Mouse (Mus musculus) cortical plate, adult 2 months (tissue): ENCODE data around the gene Uevld. TPM values are rescaled to one million over a fixed set of nuclear protein-coding genes. Genes with fewer than 3 reads are reported as not detected.
"Not testable (repeated sequence)": the region's sequence is repeated elsewhere in the genome, so short reads cannot be mapped to it uniquely, and the experiment has no call there.

ENCODE experiments used
- H3K27ac ChIP-seq: fragments of 200-500 bp; 2 replicates; pipeline ENCODE4 v1.5.1; 2012; ENCODE audit warnings: low read length, control low read depth, inconsistent platforms; ENCODE audit not compliant: insufficient read depth
- H3K4me1 ChIP-seq: fragments of 200-500 bp; 2 replicates; pipeline ENCODE4 v1.6.1; 2011; ENCODE audit warnings: low read length; ENCODE audit not compliant: control insufficient read depth, insufficient read depth
- H3K4me3 ChIP-seq: fragments of 200-500 bp; 2 replicates; pipeline ENCODE4 v1.5.1; 2011; ENCODE audit warnings: mild to moderate bottlenecking, low read length, control low read depth; ENCODE audit not compliant: insufficient read depth
- CTCF ChIP-seq: fragments of 200-500 bp; IDR thresholded peaks from 2 replicates; pipeline ENCODE4 v1.5.1; 2011; ENCODE audit warnings: mild to moderate bottlenecking, control low read depth, low read length; ENCODE audit not compliant: insufficient read depth; ENCODE audit errors: extremely low read depth
- POLR2A ChIP-seq: fragments of 200-500 bp; IDR thresholded peaks from 2 replicates; pipeline ENCODE4 v1.6.1; 2011; ENCODE audit warnings: mild to moderate bottlenecking, low read length, control low read depth; ENCODE audit not compliant: insufficient read depth; ENCODE audit errors: extremely low read depth
- polyA plus RNA-seq: library from polyadenylated mRNA; depleted of rRNA; stranded (reverse); fragments of >200 nt; gene quantifications from 2 replicates; pipeline ENCODE4 v1.2.3, GENCODE M21; 2012

Uevld gene
- polyA plus RNA-seq, 1 experiment: 7.1 TPM

DNA sequence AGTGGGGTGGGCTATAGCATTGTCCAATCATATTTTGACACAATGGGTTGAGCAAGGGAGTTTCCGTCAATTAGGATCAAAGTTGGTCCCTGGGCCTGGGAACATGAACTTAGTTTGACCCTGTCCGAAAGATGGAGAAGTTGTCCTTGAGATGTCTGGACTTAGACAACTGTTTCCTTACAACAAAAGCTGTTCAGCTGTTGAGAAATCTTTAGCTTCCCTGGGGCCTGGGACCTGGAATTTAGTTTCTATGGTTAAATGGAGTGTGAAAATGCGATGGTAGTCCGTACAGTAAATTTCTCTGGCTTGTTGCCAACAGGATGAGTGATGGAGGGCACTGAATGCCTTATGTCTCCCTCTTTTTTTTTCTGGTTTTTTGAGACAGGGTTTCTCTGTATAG lies 36.3 kb downstream of the Uevld start:
- H3K4me1 ChIP-seq: peaks cover 5% of the 10 kb centered on the region; the same call in 1 of the 2 replicates
- TF ChIP-seq CTCF: no peak
- no peak for TF ChIP-seq POLR2A
- no peak overlapping the region for H3K27ac ChIP-seq
- no peak overlapping the region for H3K4me3 ChIP-seq

DNA sequence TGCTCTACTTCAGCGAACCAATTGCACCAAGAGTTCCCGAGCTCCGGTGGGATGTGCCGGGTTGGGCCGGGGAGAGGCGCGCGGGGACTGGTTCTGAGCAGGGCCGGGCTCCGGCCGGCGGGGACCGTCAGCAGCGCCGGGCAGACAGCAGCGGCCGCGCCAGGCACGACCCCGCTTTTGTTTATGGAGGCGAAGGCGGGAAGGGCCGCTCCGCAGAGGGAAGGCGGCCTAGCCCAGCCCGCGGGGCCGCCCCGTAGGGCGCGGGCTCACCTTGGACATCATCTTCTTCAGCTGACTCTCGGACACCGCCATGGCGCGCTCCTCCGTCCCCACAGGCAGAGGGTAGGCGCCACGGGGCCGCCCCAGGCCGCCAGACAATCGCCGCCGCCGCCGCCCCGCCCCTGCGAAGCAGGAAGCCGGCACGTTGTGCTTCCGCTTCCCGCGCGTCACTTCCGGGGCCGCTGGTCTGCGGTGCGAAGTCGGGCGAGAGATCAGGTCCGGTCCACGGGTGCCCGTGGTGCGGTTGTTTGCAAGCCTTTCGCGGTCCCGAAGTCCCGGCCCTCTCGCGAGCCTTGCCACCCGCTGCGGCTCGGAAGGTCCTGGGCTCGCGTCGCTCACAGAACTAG lies 38.7 kb downstream of the Uevld start, which contains the start of gene Tsg101:
Gene Tsg101 (minus strand): TSS at position 419 of the 626 bp plus-strand sequence.
- Histone ChIP-seq H3K4me3 (peak within 1 kb of the TSS; percentile 76), H3K4me1 (peaks cover 5% of the 10 kb centered on the region; the same call in 1 of the 2 replicates), H3K27ac (peak within 1 kb of the TSS; percentile 90)
- TF ChIP-seq POLR2A (peak; percentile 92), CTCF (no peak)

DNA sequence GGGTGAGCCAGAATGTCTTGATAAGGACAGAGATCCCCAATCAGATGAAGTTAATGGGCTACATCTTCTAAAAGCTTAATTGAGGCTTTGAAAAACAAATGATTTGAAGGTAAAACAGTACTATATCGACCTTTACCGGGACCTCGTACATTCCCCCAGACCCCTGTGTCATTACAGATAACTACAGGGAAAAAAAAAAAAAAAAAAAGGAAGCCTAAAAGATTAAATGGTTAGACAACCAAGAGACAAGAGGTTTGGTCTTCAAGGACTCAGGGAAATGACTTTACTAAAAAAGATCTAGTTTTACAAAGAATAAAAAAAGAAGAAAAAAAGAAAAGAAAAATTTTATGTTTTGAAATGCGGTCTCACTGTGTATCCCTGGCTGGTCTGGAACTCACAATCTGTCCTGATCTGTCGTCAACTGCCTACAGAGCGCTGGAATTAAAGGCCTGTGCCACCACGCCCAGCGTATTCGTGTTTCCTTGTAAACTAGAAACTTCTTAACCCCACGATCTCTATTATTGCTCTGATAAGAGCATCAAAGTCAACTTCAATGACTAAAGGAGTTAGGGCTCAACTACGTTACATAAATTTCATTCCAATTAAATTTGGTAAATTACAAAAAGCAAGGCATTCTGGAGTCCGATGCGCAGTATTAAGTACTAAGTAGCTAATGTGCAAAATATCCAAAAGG lies 39.5 kb downstream of the Uevld start:
- H3K27ac ChIP-seq: no peak overlapping the region
- TF ChIP-seq POLR2A (no peak), CTCF (no peak)
- H3K4me1 ChIP-seq: peaks cover 5% of the 10 kb centered on the region; the same call in 1 of the 2 replicates
- H3K4me3 ChIP-seq: peak overlapping the region; percentile 76; the same call in 1 of the 2 replicates

DNA sequence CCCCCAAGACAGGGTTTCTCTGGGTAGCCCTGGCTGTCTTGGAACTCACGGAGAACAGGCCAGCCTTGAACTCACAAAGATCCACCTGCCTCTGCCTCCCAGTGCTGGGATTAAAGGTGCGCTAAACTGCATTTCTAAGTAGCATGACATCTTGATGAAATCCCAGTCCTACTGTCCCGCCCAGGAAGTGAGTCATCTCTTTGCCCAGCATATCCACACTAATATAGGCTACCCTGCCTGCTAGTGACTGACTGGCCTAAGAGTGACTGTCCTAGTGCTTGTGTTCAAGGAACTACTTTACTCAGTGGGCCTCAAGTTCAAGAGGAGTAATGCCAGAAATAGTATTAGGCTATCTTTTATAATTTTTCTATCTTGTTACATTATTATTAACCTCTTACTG lies 42.0 kb downstream of the Uevld start:
- TF ChIP-seq POLR2A: no peak
- no peak for TF ChIP-seq CTCF
- Histone ChIP-seq H3K4me3 (no peak overlapping the region), H3K4me1 (peaks cover 5% of the 10 kb centered on the region; the same call in 1 of the 2 replicates), H3K27ac (no peak overlapping the region)

DNA sequence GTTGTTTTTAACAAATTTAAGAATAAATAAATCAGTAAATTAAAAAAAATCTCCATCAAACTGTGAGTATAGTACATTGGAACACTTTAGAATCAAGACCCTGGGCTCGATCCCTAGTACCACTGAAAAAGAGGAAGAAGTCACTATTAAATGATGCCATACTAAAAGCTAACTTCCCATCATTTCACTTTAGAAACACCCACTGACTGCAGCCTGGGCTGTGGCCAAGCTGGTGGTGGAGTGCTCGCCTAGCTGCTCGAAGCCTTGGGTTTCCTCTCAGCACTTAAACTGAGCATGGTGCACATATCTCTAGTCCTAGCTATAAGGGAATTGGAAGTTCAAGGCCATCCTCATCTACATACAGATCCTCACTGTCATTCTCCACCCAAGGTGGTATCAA lies 47.1 kb downstream of the Uevld start:
- TF ChIP-seq POLR2A: no peak
- TF ChIP-seq CTCF: no peak
- Histone ChIP-seq H3K27ac (no peak overlapping the region), H3K4me1 (no peaks in the 10 kb centered on the region), H3K4me3 (no peak overlapping the region)

DNA sequence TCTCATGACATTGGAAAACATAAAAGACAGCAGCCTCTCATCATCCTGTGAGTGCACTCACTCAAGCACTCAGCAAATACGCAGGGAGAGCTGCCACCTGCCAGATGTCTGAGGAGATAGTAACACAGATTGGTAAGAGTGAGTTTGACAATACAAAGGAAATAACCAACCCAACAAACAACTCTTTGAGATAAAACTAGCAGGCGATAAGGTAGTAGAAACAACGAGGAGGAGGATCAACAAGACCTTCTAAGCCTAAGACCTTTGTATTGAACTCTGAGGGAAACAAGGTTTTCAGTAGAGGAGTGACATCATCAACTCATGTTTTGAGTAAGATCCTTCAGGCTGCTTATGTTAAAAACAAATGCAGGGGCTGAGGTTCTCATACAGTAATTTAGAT lies 59.0 kb downstream of the Uevld start:
- TF ChIP-seq POLR2A (no peak), CTCF (no peak)
- Histone ChIP-seq H3K27ac (no peak overlapping the region), H3K4me3 (no peak overlapping the region), H3K4me1 (no peaks in the 10 kb centered on the region)

DNA sequence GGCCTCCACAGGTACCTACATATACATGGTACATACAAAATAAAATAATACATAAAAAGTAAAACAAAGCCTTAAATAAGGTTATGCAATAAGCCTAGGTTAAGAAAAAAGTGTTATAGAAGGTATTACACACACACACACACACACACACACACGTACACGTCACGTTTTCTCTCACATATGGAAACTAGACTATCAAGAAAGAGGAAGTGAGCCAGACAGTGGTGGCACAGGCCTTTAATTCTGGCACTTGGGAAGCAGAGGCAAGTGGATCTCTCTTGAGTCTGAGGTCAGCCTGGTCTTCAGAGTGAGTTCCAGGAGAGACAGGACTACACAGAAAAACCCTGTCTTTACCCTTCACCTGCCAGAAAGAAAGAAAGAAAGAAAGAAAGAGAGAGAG lies 62.8 kb downstream of the Uevld start:
- TF ChIP-seq POLR2A (no peak), CTCF (no peak)
- H3K4me3 ChIP-seq: no peak overlapping the region
- H3K27ac ChIP-seq: no peak overlapping the region
- H3K4me1 ChIP-seq: no peaks in the 10 kb centered on the region

DNA sequence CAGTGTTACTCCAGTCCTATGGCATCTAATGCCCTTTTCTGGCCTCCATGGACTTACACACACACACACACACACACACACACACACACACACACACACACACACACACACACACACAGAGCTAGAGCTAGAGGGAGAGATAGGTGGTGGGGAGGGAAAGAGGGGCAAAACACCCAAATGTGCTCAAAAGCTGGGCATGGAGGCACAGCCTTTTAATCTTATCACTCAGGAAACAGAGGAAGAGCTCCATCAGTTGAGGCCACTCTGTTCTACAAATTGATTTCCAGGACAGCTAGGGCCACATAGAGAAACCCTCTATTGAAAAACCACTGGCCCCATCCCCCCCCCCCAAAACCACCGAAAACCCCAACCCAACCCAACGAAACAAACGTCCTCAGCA lies 75.0 kb downstream of the Uevld start:
- no peak for TF ChIP-seq CTCF
- no peak for TF ChIP-seq POLR2A
- Histone ChIP-seq H3K4me1 (no peaks in the 10 kb centered on the region), H3K27ac (no peak overlapping the region), H3K4me3 (no peak overlapping the region)

DNA sequence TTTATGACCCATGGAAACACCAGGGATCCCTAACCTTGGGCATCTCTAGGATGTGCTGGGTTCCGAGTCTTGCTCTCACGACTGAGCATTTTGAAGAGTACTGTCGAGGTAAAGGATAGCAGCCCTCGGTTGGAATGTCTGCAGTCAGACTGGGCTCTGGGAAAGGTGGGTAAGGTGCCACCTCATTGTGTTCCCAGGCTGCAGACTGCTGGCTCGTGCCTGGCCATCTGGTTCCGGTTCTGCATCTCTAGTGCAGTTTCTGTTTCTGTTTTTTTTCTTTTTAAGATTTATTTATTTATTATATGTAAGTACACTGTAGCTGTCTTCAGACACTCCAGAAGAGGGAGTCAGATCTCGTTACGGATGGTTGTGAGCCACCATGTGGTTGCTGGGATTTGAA lies 76.4 kb downstream of the Uevld start:
- not testable (repeated sequence) for H3K27ac ChIP-seq, H3K4me1 ChIP-seq, H3K4me3 ChIP-seq

DNA sequence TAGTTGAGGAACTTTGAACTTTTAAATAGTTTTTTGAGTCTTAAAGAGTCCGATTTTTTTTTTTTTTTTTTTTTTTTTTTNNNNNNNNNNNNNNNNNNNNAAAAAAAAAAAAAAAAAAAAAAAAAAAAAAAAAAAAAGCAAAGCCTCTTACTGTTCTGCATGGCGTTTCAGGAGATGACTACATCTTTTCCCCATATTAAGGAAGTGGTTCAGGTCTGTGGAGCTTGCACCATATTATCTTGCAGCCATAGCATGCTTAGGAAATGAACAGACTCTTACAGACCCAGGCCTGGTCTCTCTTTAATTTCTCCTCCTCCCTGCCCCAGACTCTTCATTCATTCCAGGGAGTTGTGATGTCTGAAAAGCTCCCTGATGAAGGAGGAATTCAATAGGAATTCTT lies 77.3 kb downstream of the Uevld start:
- no peaks in the 10 kb centered on the region; the same call in 1 of the 2 replicates for H3K4me1 ChIP-seq
- TF ChIP-seq CTCF (no peak), POLR2A (no peak)
- H3K27ac ChIP-seq: no peak overlapping the region
- H3K4me3 ChIP-seq: no peak overlapping the region
